Mouse (Mus musculus) hindbrain, embryonic 12.5 days (tissue): ENCODE results near the gene Map3k11. TPM values are rescaled to one million over a fixed set of nuclear protein-coding genes. Genes with fewer than 3 reads are reported as not detected.

ENCODE experiments used
- ATAC-seq: fragments of 200-750 bp; cut with Nextera tagmentation; 2 replicates; pipeline ENCODE4 v1.8.0; 2017; ENCODE audit warnings: moderate TSS enrichment; ENCODE audit not compliant: low FRiP score
- H3K27ac ChIP-seq: fragments of 300-500 bp; sonication (generic); 2 replicates; pipeline ENCODE4 v1.5.1; 2016; ENCODE audit warnings: mild to moderate bottlenecking
- H3K27me3 ChIP-seq: fragments of 300-500 bp; sonication (generic); 2 replicates; pipeline ENCODE4 v1.6.1; 2016; ENCODE audit warnings: mild to moderate bottlenecking
- H3K36me3 ChIP-seq: fragments of 300-500 bp; sonication (generic); 2 replicates; pipeline ENCODE4 v1.6.1; 2016; ENCODE audit warnings: mild to moderate bottlenecking
- H3K4me1 ChIP-seq: fragments of 300-500 bp; sonication (generic); 2 replicates; pipeline ENCODE4 v1.6.1; 2016
- H3K4me2 ChIP-seq: fragments of 300-500 bp; sonication (generic); replicated peaks from 2 replicates; pipeline ENCODE4 v1.6.1; 2016; ENCODE audit warnings: mild to moderate bottlenecking
- H3K4me3 ChIP-seq: fragments of 300-500 bp; sonication (generic); 2 replicates; pipeline ENCODE4 v1.5.1; 2016; ENCODE audit warnings: mild to moderate bottlenecking
- H3K9ac ChIP-seq: fragments of 300-500 bp; sonication (generic); 2 replicates; pipeline ENCODE4 v1.6.1; 2016; ENCODE audit warnings: mild to moderate bottlenecking, moderate library complexity
- H3K9me3 ChIP-seq: fragments of 300-500 bp; sonication (generic); replicated peaks from 2 replicates; pipeline ENCODE4 v1.6.1; 2016; ENCODE audit warnings: mild to moderate bottlenecking
- WGBS: fragments of 180-500 bp; shearing (Covaris S2); methylation state at CpG from one replicate; pipeline ENCODE4 v1.1.7; 2016; 5-methylcytosine and 5-hydroxymethylcytosine counted together
- polyA plus RNA-seq: library from polyadenylated mRNA; unstranded; fragments of >200 nt; fragmentation: Nextera tagmentation; extraction: Ambion mirVana; gene quantifications from 2 replicates; pipeline ENCODE4 v1.2.1, GENCODE M21; 2016

The Map3k11 gene
- polyA plus RNA-seq, 1 experiment from 2014 or later = 23.3 TPM

DNA sequence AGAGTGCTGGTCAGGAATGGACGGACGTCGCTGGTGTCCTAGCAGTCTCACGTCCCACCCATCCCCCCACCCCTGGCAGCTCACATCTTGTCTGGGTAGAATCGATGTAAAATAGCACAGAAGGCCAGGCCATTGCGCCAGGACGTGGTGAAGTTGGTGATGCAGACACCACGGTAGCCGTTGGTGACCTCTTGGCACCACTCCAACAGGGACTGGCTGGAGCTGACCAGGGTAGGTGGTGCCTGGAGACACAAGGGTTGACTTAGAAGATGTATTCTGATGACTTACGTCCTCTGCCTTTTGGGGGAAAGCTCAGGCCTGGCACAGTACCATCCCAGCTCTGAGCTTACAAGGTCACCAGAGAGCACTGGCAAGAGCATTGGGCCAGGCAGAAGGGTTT lies 28.4 kb downstream of the Map3k11 start:
- Histone ChIP-seq H3K4me2 (no peak overlapping the region), H3K36me3 (peaks cover 69% of the 10 kb centered on the region), H3K4me1 (peaks cover 35% of the 10 kb centered on the region), H3K4me3 (no peak overlapping the region), H3K27ac (no peak overlapping the region), H3K9ac (no peak overlapping the region), H3K9me3 (no peaks in the 10 kb centered on the region), H3K27me3 (no peaks in the 10 kb centered on the region; the same call in 1 of the 2 replicates)
- ATAC-seq = 0 out of 2 replicates have a peak, but pooled peaks have one; percentile 7
- 59% methylated on average over 10 of the region's 10 CpGs for WGBS

- H3K9ac ChIP-seq = no peak overlapping the region
- 90% methylated on average over 6 of the region's 6 CpGs for WGBS
- H3K4me3 ChIP-seq = no peak overlapping the region
- H3K4me2 ChIP-seq = no peak overlapping the region
- H3K27me3 ChIP-seq = no peaks in the 10 kb centered on the region; the same call in 1 of the 2 replicates
- no peak overlapping the region for H3K27ac ChIP-seq
- peaks cover 75% of the 10 kb centered on the region for H3K36me3 ChIP-seq
- ATAC-seq = no peak
- H3K4me1 ChIP-seq = peaks cover 36% of the 10 kb centered on the region
- no peaks in the 10 kb centered on the region for H3K9me3 ChIP-seq
Measured at GRCm38 (mm10) chr19:5721233-5721632, 32.7 kb downstream of the Map3k11 start.

DNA sequence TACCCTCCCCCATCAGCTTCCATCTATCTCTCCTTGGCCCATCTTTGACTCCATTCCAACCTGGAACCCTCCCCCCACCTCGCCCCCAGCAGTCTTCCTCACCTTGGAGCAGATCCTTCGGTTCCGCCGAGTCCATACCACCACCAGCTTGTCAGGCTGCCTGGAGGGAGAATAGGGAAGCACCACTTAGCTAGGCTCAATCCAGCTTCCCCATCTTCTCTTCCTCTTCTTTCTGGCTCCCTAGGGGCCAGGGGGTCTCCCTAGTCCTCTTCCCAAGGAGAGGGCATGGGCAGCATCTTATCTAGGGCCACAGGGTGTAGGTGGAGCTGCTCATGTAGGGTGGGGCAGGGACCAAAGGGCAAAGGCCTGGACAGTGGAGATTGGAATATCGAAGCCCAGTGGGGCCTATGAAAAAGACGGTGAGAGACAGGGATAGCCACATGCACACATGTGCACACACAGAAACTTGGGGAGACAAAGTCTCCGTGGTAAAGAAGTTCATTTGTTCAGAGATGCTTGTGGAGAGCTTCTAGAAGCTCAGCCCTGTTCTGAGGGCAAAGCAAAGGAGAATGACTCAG lies 34.4 kb downstream of the Map3k11 start:
- Histone ChIP-seq H3K4me3 (no peak overlapping the region), H3K4me1 (peaks cover 38% of the 10 kb centered on the region), H3K9me3 (no peaks in the 10 kb centered on the region), H3K9ac (no peak overlapping the region), H3K36me3 (peaks cover 73% of the 10 kb centered on the region), H3K27me3 (no peaks in the 10 kb centered on the region; the same call in 1 of the 2 replicates), H3K4me2 (no peak overlapping the region), H3K27ac (no peak overlapping the region)
- ATAC-seq = no peak
- 91% methylated on average over 7 of the region's 7 CpGs for WGBS

- Histone ChIP-seq H3K36me3 (peaks cover 64% of the 10 kb centered on the region), H3K4me1 (peaks cover 47% of the 10 kb centered on the region), H3K27ac (no peak overlapping the region), H3K4me3 (no peak overlapping the region), H3K4me2 (peak overlapping the region; percentile 98), H3K9ac (no peak overlapping the region), H3K9me3 (no peaks in the 10 kb centered on the region), H3K27me3 (no peaks in the 10 kb centered on the region; the same call in 1 of the 2 replicates)
- ATAC-seq = no peak
- WGBS = 78% methylated on average over 4 of the region's 4 CpGs
Measured at GRCm38 (mm10) chr19:5723934-5724548, 35.5 kb downstream of the Map3k11 start.

DNA sequence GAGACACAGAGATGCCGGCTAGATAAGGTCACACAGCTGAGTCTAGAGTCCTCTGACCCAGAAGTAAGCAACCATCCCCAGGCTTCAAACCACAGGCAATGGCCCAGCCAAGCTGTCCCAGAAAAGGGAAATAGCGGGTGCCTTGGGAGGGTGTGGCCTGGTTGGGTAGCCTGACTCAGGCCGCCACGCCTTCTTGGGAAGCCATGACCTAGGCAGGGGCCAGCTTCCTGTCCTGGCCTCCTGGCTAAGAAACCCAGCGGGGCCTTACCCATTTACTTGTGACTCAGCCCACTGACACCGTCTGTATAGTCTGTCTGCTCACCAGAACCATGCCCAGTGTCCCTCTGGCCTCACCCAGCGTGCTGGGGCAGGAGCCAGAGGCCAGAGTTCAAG lies 36.0 kb downstream of the Map3k11 start:
- Histone ChIP-seq H3K4me3 (0 out of 2 replicates have a peak overlapping the region, but pooled peaks have one; percentile 39), H3K27ac (no peak overlapping the region), H3K4me1 (peaks cover 47% of the 10 kb centered on the region), H3K9me3 (no peaks in the 10 kb centered on the region), H3K9ac (no peak overlapping the region), H3K36me3 (peaks cover 59% of the 10 kb centered on the region), H3K27me3 (no peaks in the 10 kb centered on the region; the same call in 1 of the 2 replicates), H3K4me2 (peak overlapping the region; percentile 98)
- ATAC-seq = no peak
- WGBS = 75% methylated on average over 7 of the region's 7 CpGs

DNA sequence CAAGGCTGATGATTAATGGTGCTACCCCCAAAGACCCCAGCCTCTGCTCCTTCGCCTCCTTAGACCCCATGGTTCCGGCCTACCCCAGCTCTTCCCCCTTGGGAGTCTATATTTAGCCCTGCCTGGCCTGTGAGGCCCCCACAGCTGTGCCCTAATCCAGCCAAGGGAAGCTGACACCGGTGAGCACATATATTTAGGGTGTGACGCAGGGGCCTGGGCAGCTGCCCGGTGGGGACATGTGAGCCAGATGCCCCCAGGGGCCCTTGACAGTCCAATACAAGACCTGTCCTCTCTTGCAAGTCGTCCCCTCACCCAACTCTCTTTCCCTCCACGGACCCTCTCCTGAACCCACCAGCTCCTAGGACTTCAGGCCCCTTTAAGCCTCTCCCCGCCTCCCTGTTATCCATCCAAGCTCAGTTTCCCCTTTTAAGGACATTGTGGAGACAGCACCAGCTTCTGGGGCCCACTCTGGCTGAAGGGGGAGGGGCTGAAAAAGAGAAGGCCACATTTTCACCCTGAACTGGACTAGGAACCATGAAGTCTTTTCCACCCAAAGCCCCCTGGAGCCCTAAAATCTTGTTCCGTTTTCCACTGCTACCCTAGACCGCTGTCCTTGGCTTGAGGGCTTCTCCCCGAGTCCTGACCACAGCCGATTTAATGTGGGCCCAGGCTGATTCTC lies 36.6 kb downstream of the Map3k11 start:
- Histone ChIP-seq H3K27ac (no peak overlapping the region), H3K36me3 (peaks cover 53% of the 10 kb centered on the region), H3K27me3 (no peaks in the 10 kb centered on the region; the same call in 1 of the 2 replicates), H3K4me1 (peaks cover 53% of the 10 kb centered on the region), H3K4me3 (peak overlapping the region; percentile 39), H3K4me2 (peak overlapping the region; percentile 98), H3K9me3 (no peaks in the 10 kb centered on the region), H3K9ac (peak overlapping the region; percentile 66)
- ATAC-seq = no peak
- 74% methylated on average over 12 of the region's 12 CpGs for WGBS

DNA sequence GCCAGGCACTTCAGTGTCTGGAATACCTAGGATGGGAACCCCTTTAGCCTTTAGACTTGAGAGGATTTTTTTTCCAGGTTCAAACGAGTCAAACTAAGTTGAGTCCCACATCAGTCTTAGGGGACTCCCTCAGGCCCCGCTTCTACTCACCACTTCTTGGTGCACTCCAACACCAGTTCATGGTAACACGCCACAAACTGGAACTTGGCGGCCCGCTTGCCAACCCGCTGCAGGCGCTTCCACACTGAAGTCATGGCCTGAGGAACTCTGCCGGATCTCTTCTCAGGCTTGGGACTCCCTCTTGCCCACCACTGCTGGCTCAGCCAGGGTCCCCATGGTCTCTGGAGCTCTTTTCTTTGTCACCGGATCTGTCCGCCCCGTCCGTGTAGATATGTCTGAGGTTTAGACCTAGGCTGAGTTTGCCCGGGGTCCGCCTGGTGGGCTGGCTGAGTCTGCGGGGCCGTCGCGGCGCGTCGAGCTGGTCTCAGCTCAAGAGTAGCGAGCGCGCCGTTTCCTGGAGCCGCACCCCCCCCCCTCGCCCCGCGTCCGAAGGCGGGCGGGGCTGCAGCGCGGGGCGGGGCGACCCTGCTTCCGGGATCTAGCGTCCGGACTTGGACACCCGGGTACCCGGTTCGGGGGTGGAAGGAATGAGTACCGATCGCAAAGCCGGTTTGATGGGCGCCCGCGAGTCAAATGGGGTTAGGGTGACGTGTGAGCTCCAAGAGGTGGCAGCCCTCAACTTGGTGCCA lies 37.4 kb downstream of the Map3k11 start, which contains the start of gene Ehbp1l1:
Gene Ehbp1l1, minus strand, starts transcription at position 551 of the 749 bp plus-strand sequence.
- Histone ChIP-seq H3K9ac (peak within 1 kb of the TSS; percentile 93), H3K9me3 (no peaks in the 10 kb centered on the region), H3K27me3 (no peaks in the 10 kb centered on the region; the same call in 1 of the 2 replicates), H3K27ac (peak within 1 kb of the TSS; percentile 62), H3K36me3 (peaks cover 48% of the 10 kb centered on the region), H3K4me3 (peak within 1 kb of the TSS; percentile 79), H3K4me2 (peak within 1 kb of the TSS; percentile 98), H3K4me1 (peaks cover 60% of the 10 kb centered on the region)
- WGBS = 13% methylated on average over 43 of the region's 49 CpGs
- no peak for ATAC-seq

- H3K4me2 ChIP-seq = peak overlapping the region; percentile 98
- peak overlapping the region; percentile 79 for H3K4me3 ChIP-seq
- H3K9ac ChIP-seq = peak overlapping the region; percentile 93
- no peak for ATAC-seq
- no peaks in the 10 kb centered on the region for H3K9me3 ChIP-seq
- peaks cover 37% of the 10 kb centered on the region for H3K36me3 ChIP-seq
- H3K27ac ChIP-seq = peak overlapping the region; percentile 32; the same call in 1 of the 2 replicates
- WGBS = 80% methylated on average over 15 of the region's 15 CpGs
- H3K4me1 ChIP-seq = peaks cover 69% of the 10 kb centered on the region
- no peaks in the 10 kb centered on the region; the same call in 1 of the 2 replicates for H3K27me3 ChIP-seq
Measured at GRCm38 (mm10) chr19:5726961-5727578, 38.5 kb downstream of the Map3k11 start.

DNA sequence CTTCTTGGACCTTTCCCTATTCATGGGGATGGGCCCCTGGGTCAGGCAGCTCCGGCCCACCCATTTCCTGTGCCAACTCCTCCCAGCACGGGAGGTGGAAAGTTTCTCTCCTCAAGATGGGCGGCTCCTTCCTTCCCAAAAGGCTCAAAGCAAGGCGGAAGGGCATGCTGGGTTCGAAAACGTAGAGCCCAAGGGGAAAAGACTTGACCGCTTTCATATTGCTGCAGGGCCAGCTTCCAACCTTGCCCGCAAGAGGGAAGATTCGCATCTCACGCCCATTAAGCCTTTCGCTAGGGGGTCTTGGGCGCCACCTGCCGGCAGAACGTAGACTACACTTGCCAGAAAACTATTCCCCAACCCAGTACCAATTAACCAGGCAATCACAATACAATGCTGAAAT lies 39.2 kb downstream of the Map3k11 start:
- H3K4me1 ChIP-seq = peaks cover 69% of the 10 kb centered on the region
- WGBS = 6% methylated on average over 14 of the region's 14 CpGs

GRCm38 (mm10) chr19:5728631-5729443 lies 40.3 kb downstream of the Map3k11 start:
- no peaks in the 10 kb centered on the region; the same call in none of the 2 replicates for H3K27me3 ChIP-seq
- H3K36me3 ChIP-seq = peaks cover 21% of the 10 kb centered on the region
- no peaks in the 10 kb centered on the region for H3K9me3 ChIP-seq
- peak; percentile 48 for ATAC-seq
- peak overlapping the region; percentile 98 for H3K4me2 ChIP-seq
- peaks cover 69% of the 10 kb centered on the region for H3K4me1 ChIP-seq
- 9% methylated on average over 37 of the region's 37 CpGs for WGBS
- peak overlapping the region; percentile 79 for H3K4me3 ChIP-seq
- H3K9ac ChIP-seq = peak overlapping the region; percentile 93
- H3K27ac ChIP-seq = peak overlapping the region; percentile 91

More for the DNA sequence above, 39.2 kb downstream of the Map3k11 start:
- ATAC-seq = peak; percentile 0; the same call in 1 of the 2 replicates
- H3K36me3 ChIP-seq = peaks cover 31% of the 10 kb centered on the region
- peak overlapping the region; percentile 79 for H3K4me3 ChIP-seq
- no peaks in the 10 kb centered on the region; the same call in 1 of the 2 replicates for H3K27me3 ChIP-seq
- no peaks in the 10 kb centered on the region for H3K9me3 ChIP-seq
- peak overlapping the region; percentile 75; the same call in 1 of the 2 replicates for H3K27ac ChIP-seq
- H3K4me2 ChIP-seq = peak overlapping the region; percentile 98
- peak overlapping the region; percentile 93 for H3K9ac ChIP-seq

GRCm38 (mm10) chr19:5729444-5729815 lies 40.9 kb downstream of the Map3k11 start, which contains the start of gene Fam89b:
TSS of gene Fam89b (minus strand) at chr19:5729653.
- Histone ChIP-seq H3K9me3 (no peaks in the 10 kb centered on the region), H3K36me3 (peaks cover 17% of the 10 kb centered on the region), H3K27me3 (no peaks in the 10 kb centered on the region; the same call in none of the 2 replicates), H3K4me1 (peaks cover 65% of the 10 kb centered on the region), H3K27ac (peak within 1 kb of the TSS; percentile 91), H3K4me3 (peak within 1 kb of the TSS; percentile 79), H3K4me2 (peak within 1 kb of the TSS; percentile 98), H3K9ac (peak within 1 kb of the TSS; percentile 93)
- 1% methylated on average over 36 of the region's 37 CpGs for WGBS
- ATAC-seq = peak; percentile 83
